Mouse (Mus musculus) CD4-positive, CD25-positive, alpha-beta regulatory T cell, adult 4 months (primary cell): ENCODE measurements at regions not wholly inside any gene's neighbourhood (a gene's known extent, or its start where the extent isn't known, plus 50 kb on each side); places are given as distances from the start of the nearest gene placed in this dataset.
"Not testable (repeated sequence)": the region's sequence is repeated elsewhere in the genome, so short reads cannot be mapped to it uniquely, and the experiment has no call there.

ENCODE experiments used
- ATAC-seq: one replicate; pipeline ENCODE4 v1.8.0; 2017

- peak; percentile 29 for ATAC-seq
These were observed 83.0 kb downstream of the Ulbp1 start for GRCm38 (mm10) chr10:7390239-7391091.

- ATAC-seq: not testable (repeated sequence)
These were observed 114.6 kb downstream of the Ulbp1 start for GRCm38 (mm10) chr10:7358791-7359190.

GRCm38 (mm10) chr10:7344290-7344689 is 129.1 kb downstream of the Ulbp1 start:
- ATAC-seq: not testable (repeated sequence)

- not testable (repeated sequence) for ATAC-seq
These were observed 129.7 kb downstream of the Ulbp1 start for GRCm38 (mm10) chr10:7343736-7344135.

- ATAC-seq: peak; percentile 63
These were observed 121.2 kb upstream of the Cnksr3 start for GRCm38 (mm10) chr10:7333077-7333747.

GRCm38 (mm10) chr10:7328262-7328661 is 116.2 kb upstream of the Cnksr3 start:
- ATAC-seq: no peak

GRCm38 (mm10) chr10:7327046-7327445 is 115.0 kb upstream of the Cnksr3 start:
- not testable (repeated sequence) for ATAC-seq

GRCm38 (mm10) chr10:7325074-7325473 is 113.0 kb upstream of the Cnksr3 start:
- no peak for ATAC-seq

- ATAC-seq: no peak
These were observed 111.2 kb upstream of the Cnksr3 start for GRCm38 (mm10) chr10:7323258-7323657.

- ATAC-seq: no peak
These were observed 97.9 kb upstream of the Cnksr3 start for GRCm38 (mm10) chr10:7309927-7310326.

- ATAC-seq: not testable (repeated sequence)
These were observed 93.8 kb upstream of the Cnksr3 start for GRCm38 (mm10) chr10:7305881-7306280.

- ATAC-seq: no peak
These were observed 86.3 kb upstream of the Cnksr3 start for GRCm38 (mm10) chr10:7298377-7298776.

- no peak for ATAC-seq
These were observed 83.9 kb upstream of the Cnksr3 start for GRCm38 (mm10) chr10:7295921-7296320.

- ATAC-seq: no peak
These were observed 81.2 kb upstream of the Cnksr3 start for GRCm38 (mm10) chr10:7293203-7293602.

- no peak for ATAC-seq
These were observed 77.9 kb upstream of the Cnksr3 start for GRCm38 (mm10) chr10:7289773-7290411.

- ATAC-seq: no peak
These were observed 73.3 kb upstream of the Cnksr3 start for GRCm38 (mm10) chr10:7285112-7285905.

GRCm38 (mm10) chr10:7280429-7280828 is 68.4 kb upstream of the Cnksr3 start:
- ATAC-seq: no peak

GRCm38 (mm10) chr10:7278820-7279219 is 66.8 kb upstream of the Cnksr3 start:
- no peak for ATAC-seq

- ATAC-seq: no peak
These were observed 63.3 kb upstream of the Cnksr3 start for GRCm38 (mm10) chr10:7275357-7275756.

- no peak for ATAC-seq
These were observed 62.4 kb upstream of the Cnksr3 start for GRCm38 (mm10) chr10:7274422-7274821.

GRCm38 (mm10) chr10:7271156-7271555 is 59.1 kb upstream of the Cnksr3 start:
- no peak for ATAC-seq

GRCm38 (mm10) chr10:7268386-7269033 is 56.5 kb upstream of the Cnksr3 start:
- ATAC-seq: no peak
